In the genomic region with DNA sequence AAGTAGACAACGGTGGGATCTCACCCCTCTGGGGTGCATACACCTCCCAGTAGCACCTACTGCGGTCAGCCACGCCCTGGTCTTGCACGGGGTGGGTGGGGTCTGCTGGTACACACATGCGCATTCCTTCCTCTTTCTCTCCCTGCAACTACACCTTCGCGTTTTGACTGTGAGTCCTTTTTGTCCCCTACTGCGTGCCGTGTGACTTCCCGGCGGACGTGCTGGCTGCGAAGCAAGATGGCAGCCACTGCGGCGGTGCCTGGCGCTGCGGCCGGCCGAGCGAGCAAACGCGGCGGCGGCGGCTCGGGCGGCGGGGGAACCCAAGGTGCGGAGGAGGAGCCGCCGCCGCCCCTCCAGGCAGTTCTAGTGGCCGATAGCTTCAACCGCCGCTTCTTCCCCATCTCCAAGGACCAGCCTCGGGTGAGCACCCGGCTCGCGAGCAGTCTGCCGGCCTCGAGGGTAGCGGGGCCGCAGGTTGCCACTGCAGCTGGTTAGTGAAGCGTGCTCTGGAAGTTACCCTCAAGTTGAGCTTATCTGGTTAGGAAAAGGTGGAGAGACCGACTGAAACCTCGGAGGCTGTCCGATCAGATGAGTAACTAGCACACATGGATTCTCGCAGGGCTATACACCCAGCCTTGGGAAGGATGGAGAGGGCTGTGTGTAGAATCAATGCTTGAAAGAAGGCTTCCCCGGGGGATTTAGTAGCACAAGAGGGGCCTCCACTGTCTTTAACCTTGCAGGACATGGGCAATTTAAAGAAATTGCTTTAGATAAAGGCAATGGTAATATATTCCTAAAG, we compare ENCODE assay signal across 8 mouse cellular contexts. TPM values are rescaled to one million over a fixed set of nuclear protein-coding genes. Genes with fewer than 3 reads are reported as not detected.
DNase-seq lines count a peak whose midpoint lies in the region; ATAC-seq and TF ChIP-seq lines count a peak whose summit lies in the region.

A gene (plus strand): TSS at position 141 of the 799 bp plus-strand sequence.

- ATAC-seq in forebrain, postnatal 0 days: peak; percentile 95
- ATAC-seq in lung, embryonic 15.5 days (ENCODE audit: borderline replicate concordance, extremely low read depth, low FRiP score, low TSS enrichment): peak; percentile 93

- peaks cover 11 to 17% of the 10 kb centered on the region in 2 experiments for H3K36me3 ChIP-seq in MEL (ENCODE audit: control insufficient read depth in 1 of 2, insufficient read depth in 2 of 2, low read length in 2 of 2)
- H3K36me3 ChIP-seq in forebrain, postnatal 0 days (ENCODE audit: insufficient read depth): peaks cover 28% of the 10 kb centered on the region
- H3K36me3 ChIP-seq in lung, embryonic 15.5 days: peaks cover 29% of the 10 kb centered on the region

- peaks cover 11% of the 10 kb centered on the region for H3K79me2 ChIP-seq in MEL (ENCODE audit: control insufficient read depth, insufficient read depth, low read length, poor library complexity)

- TF ChIP-seq EP300 in MEL (IDR thresholded peaks at IDR 0.05; ENCODE audit: low read depth in 1 of 2, low read length in 2 of 2): peak in 1 of 2 experiments; percentile 51; a peak in 2 of 4 replicates

- WGBS in cerebellum, adult 2 months: 2% methylated on average over 49 of the region's 49 CpGs
- under 1% methylated on average over 49 of the region's 49 CpGs for WGBS in forebrain, postnatal 0 days
- WGBS in lung, embryonic 15.5 days: under 1% methylated on average over 49 of the region's 49 CpGs

- TF ChIP-seq CTCF in MEL (IDR thresholded peaks at IDR 0.05 in 2 of 3, conservative IDR thresholded peaks at IDR 0.05 in 1 of 3; ENCODE audit: control insufficient read depth in 1 of 3, insufficient read depth in 1 of 3, low read depth in 2 of 3, low read length in 3 of 3, poor library complexity in 1 of 3, severe bottlenecking in 1 of 3): no peak
- no peak for TF ChIP-seq CTCF in cerebellum, adult 2 months (IDR thresholded peaks at IDR 0.05; ENCODE audit: borderline replicate concordance, insufficient read depth, low read depth, low read length)
- TF ChIP-seq CTCF in forebrain, postnatal 0 days (IDR thresholded peaks at IDR 0.05; ENCODE audit: low read depth): peak; percentile 27; the same call in 1 of the 2 replicates

- H3K27me3 ChIP-seq in MEL (ENCODE audit: control insufficient read depth in 1 of 2, insufficient read depth in 2 of 2, low read length in 2 of 2): no peaks in the 10 kb centered on the region
- no peaks in the 10 kb centered on the region for H3K27me3 ChIP-seq in cerebellum, adult 2 months (ENCODE audit: control insufficient read depth, insufficient read depth, low read length)
- no peaks in the 10 kb centered on the region for H3K27me3 ChIP-seq in forebrain, postnatal 0 days (ENCODE audit: insufficient read depth, low read length)
- H3K27me3 ChIP-seq in lung, embryonic 15.5 days: no peaks in the 10 kb centered on the region

- peak within 1 kb of the TSS; percentile 57 for H3K4me2 ChIP-seq in forebrain, postnatal 0 days (ENCODE audit: low read depth)
- H3K4me2 ChIP-seq in lung, embryonic 15.5 days: peak within 1 kb of the TSS; percentile 87

- peak; percentile 92 to 98 for TF ChIP-seq POLR2A in MEL (IDR thresholded peaks at IDR 0.05; ENCODE audit: control insufficient read depth in 1 of 2, insufficient read depth in 1 of 2, low read depth in 1 of 2, low read length in 2 of 2, poor library complexity in 1 of 2)
- peak; percentile 87 for TF ChIP-seq POLR2A in cerebellum, adult 2 months (IDR thresholded peaks at IDR 0.05; ENCODE audit: borderline replicate concordance, insufficient read depth, low read length)

- peak within 1 kb of the TSS; percentile 67 for H3K27ac ChIP-seq in MEL (ENCODE audit: control insufficient read depth, low read depth, low read length)
- peak within 1 kb of the TSS; percentile 27 for H3K27ac ChIP-seq in cerebellum, adult 2 months (ENCODE audit: insufficient read depth, low read length)
- H3K27ac ChIP-seq in forebrain, postnatal 0 days (ENCODE audit: low read depth, low read length): peak within 1 kb of the TSS; percentile 89
- H3K27ac ChIP-seq in lung, embryonic 15.5 days: peak within 1 kb of the TSS; percentile 80

- H3K9ac ChIP-seq in MEL (ENCODE audit: control insufficient read depth, low read depth, low read length, poor library complexity, severe bottlenecking): peak within 1 kb of the TSS; percentile 95
- peak within 1 kb of the TSS; percentile 82 for H3K9ac ChIP-seq in forebrain, postnatal 0 days
- peak within 1 kb of the TSS; percentile 79 for H3K9ac ChIP-seq in lung, embryonic 15.5 days

- H3K4me1 ChIP-seq in MEL (ENCODE audit: control insufficient read depth in 1 of 2, insufficient read depth in 2 of 2, low read length in 2 of 2): peaks cover 5 to 8% of the 10 kb centered on the region in 2 experiments
- H3K4me1 ChIP-seq in cerebellum, adult 2 months (ENCODE audit: control insufficient read depth, insufficient read depth, low read length): no peaks in the 10 kb centered on the region; the same call in 1 of the 2 replicates
- no peaks in the 10 kb centered on the region for H3K4me1 ChIP-seq in forebrain, postnatal 0 days (ENCODE audit: insufficient read depth)
- H3K4me1 ChIP-seq in lung, embryonic 15.5 days: peaks cover 18% of the 10 kb centered on the region

- no peaks in the 10 kb centered on the region for H3K9me3 ChIP-seq in MEL (replicated peaks; ENCODE audit: insufficient read depth, low read length)
- no peaks in the 10 kb centered on the region for H3K9me3 ChIP-seq in forebrain, postnatal 0 days (ENCODE audit: low read length)
- no peaks in the 10 kb centered on the region for H3K9me3 ChIP-seq in lung, embryonic 15.5 days

- peak; percentile 98 for DNase-seq in MEL (ENCODE audit: low read depth, low spot score)
- DNase-seq in cerebellum, adult 2 months: peak; percentile 97 to 98
- DNase-seq in forebrain, postnatal 0 days: peak; percentile 95
- DNase-seq in heart, postnatal 4 days: peak; percentile 92
- DNase-seq in layer of hippocampus, adult 8-10 months (ENCODE audit: low spot score in 2 of 2): peak; percentile 93
- DNase-seq in ovary, adult 18-20 months (ENCODE audit: low spot score): peak; percentile 89
- DNase-seq in thymus, postnatal 0 days (ENCODE audit: low spot score): peak; percentile 93

- no peak for TF ChIP-seq RAD21 in MEL (IDR thresholded peaks at IDR 0.05; ENCODE audit: low read depth, low read length)

- H3K4me3 ChIP-seq in MEL (ENCODE audit: control insufficient read depth in 1 of 2, insufficient read depth in 1 of 2, low read depth in 2 of 2, low read length in 2 of 2): peak within 1 kb of the TSS; percentile 98 to 100
- peak within 1 kb of the TSS; percentile 72 for H3K4me3 ChIP-seq in cerebellum, adult 2 months (replicated peaks; ENCODE audit: insufficient read depth, low read depth, low read length)
- peak within 1 kb of the TSS; percentile 83 for H3K4me3 ChIP-seq in forebrain, postnatal 0 days (ENCODE audit: low read depth, low read length)
- H3K4me3 ChIP-seq in lung, embryonic 15.5 days: peak within 1 kb of the TSS; percentile 72

TF ChIP-seq in MEL, 35 proteins besides CTCF, POLR2A, EP300 and RAD21 (continues in another document):
- TF ChIP-seq HCFC1 (IDR thresholded peaks at IDR 0.05; ENCODE audit: low read depth, low read length) (peak; percentile 93), MAFK (IDR thresholded peaks at IDR 0.05; ENCODE audit: borderline replicate concordance, low read depth, low read length) (no peak; the same call in 1 of the 2 replicates), SIN3A (IDR thresholded peaks at IDR 0.05; ENCODE audit: low read length) (peak; percentile 98), MEF2A (IDR thresholded peaks at IDR 0.05; ENCODE audit: extremely low read depth, insufficient replicate concordance, low read depth, low read length, poor library complexity, severe bottlenecking) (no peak), BHLHE40 (IDR thresholded peaks at IDR 0.05; ENCODE audit: borderline replicate concordance, low read depth, low read length) (peak; percentile 84; the same call in 1 of the 2 replicates), RCOR1 (IDR thresholded peaks at IDR 0.05; ENCODE audit: low read depth, low read length) (0 out of 2 replicates have a peak, but pooled peaks have one; percentile 41), ETS1 (IDR thresholded peaks at IDR 0.05; ENCODE audit: low read depth, low read length) (peak; percentile 71; the same call in 1 of the 2 replicates), TAL1 (IDR thresholded peaks at IDR 0.05; ENCODE audit: low read length) (no peak), JUND (IDR thresholded peaks at IDR 0.05; ENCODE audit: low read depth, low read length) (no peak), TBP (IDR thresholded peaks at IDR 0.05; ENCODE audit: low read depth, low read length) (peak; percentile 73; the same call in 1 of the 2 replicates), ZC3H11A (IDR thresholded peaks at IDR 0.05; ENCODE audit: low read depth, low read length) (0 out of 2 replicates have a peak, but pooled peaks have one; percentile 14), POLR2AphosphoS5 (IDR thresholded peaks at IDR 0.05; ENCODE audit: borderline replicate concordance, low read depth, low read length) (no peak), USF2 (IDR thresholded peaks at IDR 0.05; ENCODE audit: borderline replicate concordance in 1 of 2, insufficient read depth in 1 of 2, low read depth in 1 of 2, low read length in 2 of 2) (no peak), SMC3 (IDR thresholded peaks at IDR 0.05; ENCODE audit: low read depth, low read length) (no peak), MXI1 (IDR thresholded peaks at IDR 0.05; ENCODE audit: low read depth, low read length) (peak; percentile 94), NELFE (IDR thresholded peaks at IDR 0.05; ENCODE audit: low read depth, low read length) (peak; percentile 91), E2F4 (IDR thresholded peaks at IDR 0.05; ENCODE audit: borderline replicate concordance, low read depth, low read length) (0 out of 2 replicates have a peak, but pooled peaks have one; percentile 22), NRF1 (IDR thresholded peaks at IDR 0.05; ENCODE audit: insufficient read depth, low read depth, low read length, poor library complexity, severe bottlenecking) (peak; percentile 77), TCF12 (IDR thresholded peaks at IDR 0.05; ENCODE audit: low read depth, low read length) (peak; percentile 83)

RNA-seq across cellular contexts. Expression of the gene that starts here (rescaled TPM):
- 131 and 137 TPM in 2 replicates for total RNA-seq in MEL (2012; rRNA removed)
- 100 to 1,000 TPM in 1 of 2 experiments, 10 to 100 TPM in 1; 91.1 to 115 TPM for polyA plus RNA-seq in MEL (2012; ENCODE audit: insufficient read depth in 1 of 2, insufficient read length in 2 of 2, low read depth in 1 of 2, low replicate concordance in 2 of 2, missing spikeins in 1 of 2)
- 52.4 and 53.3 TPM in 2 replicates for polyA plus RNA-seq in cerebellum, adult 2 months (2012; rRNA removed)
- 91.3 and 102 TPM in 2 replicates for total RNA-seq in forebrain, postnatal 0 days (2014; rRNA removed)
- 70.8 and 77.6 TPM in 2 replicates for polyA plus RNA-seq in forebrain, postnatal 0 days (2015; fragmentation: Nextera tagmentation; extraction: Ambion mirVana)
- total RNA-seq in heart, postnatal 4 days (2021): 10 to 100 TPM; 55.9 to 59.8 TPM
- total RNA-seq in layer of hippocampus, adult 8-10 months (2022): 10 to 100 TPM; 48.2 to 57.6 (median 55.7) TPM
- 106 TPM in 2 replicates for polyA plus RNA-seq in lung, embryonic 15.5 days (2015; fragmentation: Nextera tagmentation; extraction: Ambion mirVana)
- 91.5 and 92.0 TPM in 2 replicates for polyA plus RNA-seq in thymus, postnatal 0 days (2015; fragmentation: Nextera tagmentation; extraction: Ambion mirVana)

Comparison
In these comparisons a context has a peak if more than half of its experiments do, and no peak if none do; other contexts are left out.
1. Peak in every context shown above with its lines: DNase-seq, ATAC-seq, H3K4me3 ChIP-seq and H3K27ac ChIP-seq.
2. H3K27ac ChIP-seq: peak in every context shown above with its lines; median percentile 89 in forebrain, postnatal 0 days; 80 in lung, embryonic 15.5 days; 67 in MEL; 27 in cerebellum, adult 2 months.